Mouse (Mus musculus) megakaryocyte, adult 5-6 weeks (primary cell): ENCODE measurements around the gene Tns2. TPM values are rescaled to one million over a fixed set of nuclear protein-coding genes. Genes with fewer than 3 reads are reported as not detected.
A peak's percentile ranks its signal among the peaks of the same experiment; 100 is the strongest.
"Not testable (repeated sequence)": the region's sequence is repeated elsewhere in the genome, so short reads cannot be mapped to it uniquely, and the experiment has no call there.

ENCODE experiments used
- ATAC-seq: 2 replicates; pipeline ENCODE4 v1.8.0; 2016; ENCODE audit warnings: mild to moderate bottlenecking, inconsistent platforms; ENCODE audit not compliant: poor library complexity, severe bottlenecking
- total RNA-seq, 2 experiments: library from RNA; stranded (forward) in 1 of 2; stranded (reverse) in 1 of 2; fragments of 153-499, 151-499 nt in 1 of 2; fragments of 221-1000, 200-1000 nt in 1 of 2; gene quantifications; 2 replicates each; pipeline versions ENCODE4 v1.2.3 to v1.2.4; 2015 to 2017

Tns2 gene
- total RNA-seq, 2 experiments from 2014 or later, result 0.07 to 1.9 TPM

- ATAC-seq, result no peak
Measured at GRCm38 (mm10) chr15:102134709-102135108, 34.5 kb downstream of the Tns2 start.

GRCm38 (mm10) chr15:102135522-102136128, 35.4 kb downstream of the Tns2 start:
- ATAC-seq, result no peak

- ATAC-seq, result peak; percentile 100
Measured at GRCm38 (mm10) chr15:102136129-102136758, 36.0 kb downstream of the Tns2 start, which contains the start of gene Spryd3. Gene Spryd3 (minus strand): TSS chr15:102136234.

GRCm38 (mm10) chr15:102141120-102141519, 40.9 kb downstream of the Tns2 start:
- ATAC-seq, result no peak

GRCm38 (mm10) chr15:102142914-102143912, 43.0 kb downstream of the Tns2 start:
- peak; percentile 76 for ATAC-seq

GRCm38 (mm10) chr15:102144274-102144711, 44.1 kb downstream of the Tns2 start, which contains the start of gene Igfbp6:
Gene Igfbp6 (plus strand): TSS chr15:102144362.
- no peak for ATAC-seq

- no peak for ATAC-seq
Measured at GRCm38 (mm10) chr15:102144726-102145125, 44.5 kb downstream of the Tns2 start.

- no peak for ATAC-seq
Measured at GRCm38 (mm10) chr15:102145330-102145729, 45.1 kb downstream of the Tns2 start.

GRCm38 (mm10) chr15:102146089-102146488, 45.9 kb downstream of the Tns2 start:
- ATAC-seq, result no peak

- ATAC-seq, result peak; percentile 23; the same call in 1 of the 2 replicates
Measured at GRCm38 (mm10) chr15:102146882-102147281, 46.7 kb downstream of the Tns2 start.

GRCm38 (mm10) chr15:102147674-102148402, 47.6 kb downstream of the Tns2 start:
- ATAC-seq, result no peak

GRCm38 (mm10) chr15:102149561-102149960, 49.3 kb downstream of the Tns2 start:
- no peak for ATAC-seq

GRCm38 (mm10) chr15:102150301-102151135, 50.3 kb downstream of the Tns2 start, which contains the start of gene Soat2:
Gene Soat2 (plus strand): TSS chr15:102150526.
- peak; percentile 92 for ATAC-seq

- ATAC-seq, result no peak
Measured at GRCm38 (mm10) chr15:102152646-102153045, 52.4 kb downstream of the Tns2 start.

GRCm38 (mm10) chr15:102155006-102155405, 54.8 kb downstream of the Tns2 start:
- not testable (repeated sequence) for ATAC-seq

GRCm38 (mm10) chr15:102156836-102157235, 56.6 kb downstream of the Tns2 start:
- no peak for ATAC-seq

GRCm38 (mm10) chr15:102160415-102161060, 60.3 kb downstream of the Tns2 start:
- ATAC-seq, result peak; percentile 24; the same call in 1 of the 2 replicates

- no peak for ATAC-seq
Measured at GRCm38 (mm10) chr15:102163900-102164693, 63.9 kb downstream of the Tns2 start.
